Mouse (Mus musculus): ENCODE data around the gene Endod1. TPM values are rescaled to one million over a fixed set of nuclear protein-coding genes. Genes with fewer than 3 reads are reported as not detected.

Gene Endod1
- total and polyA plus RNA-seq, 2 experiments from 2014 or later, result 23.6 to 38.6 TPM

DNA sequence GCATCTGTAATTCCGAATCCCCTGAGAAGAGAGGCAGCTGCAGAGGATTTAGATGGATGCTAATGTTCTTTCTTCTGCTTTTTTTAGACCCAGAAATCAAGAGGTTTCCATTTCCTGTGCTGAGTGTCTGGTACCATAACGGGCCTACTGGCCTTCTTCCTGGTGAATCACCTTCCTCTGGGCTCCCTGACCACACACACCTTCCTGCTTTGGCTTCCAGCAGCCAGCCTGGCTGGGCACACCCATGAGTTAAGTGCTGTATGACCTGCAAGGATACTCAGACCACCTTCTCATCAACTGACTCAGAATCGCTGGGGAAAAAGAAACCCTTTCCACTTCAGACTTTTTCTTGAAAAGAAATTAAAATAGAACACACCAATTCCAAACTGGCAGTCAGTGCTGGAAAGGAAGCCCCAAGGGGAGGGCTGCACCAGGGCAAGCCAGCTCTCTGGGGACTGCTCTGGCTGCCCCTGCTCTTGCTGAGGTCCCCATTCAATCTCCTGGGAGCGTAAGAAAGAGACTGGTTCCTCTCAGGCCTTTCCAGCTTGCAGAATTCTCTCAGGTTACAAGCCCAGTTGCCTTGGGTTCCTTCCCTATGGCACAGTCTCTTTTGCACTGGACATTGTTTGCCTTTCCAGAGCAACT, 15.7 kb downstream of the Endod1 start:
- no peaks in the 10 kb centered on the region for H3K4me1 ChIP-seq (ENCODE audit: insufficient read depth)
- 0 out of 2 replicates have a peak overlapping the region, but pooled peaks have one; percentile 29 for H3K27ac ChIP-seq (ENCODE audit: low read depth, low read length)
- no peak overlapping the region for H3K4me2 ChIP-seq (ENCODE audit: low read depth)
- peaks cover 5% of the 10 kb centered on the region; the same call in 1 of the 2 replicates for H3K9me3 ChIP-seq (ENCODE audit: low read length)
- no peak overlapping the region for H3K9ac ChIP-seq
- H3K36me3 ChIP-seq (ENCODE audit: insufficient read depth), result no peaks in the 10 kb centered on the region
- DNase-seq, result no peak
- no peak overlapping the region for H3K4me3 ChIP-seq (ENCODE audit: low read depth, low read length)
- ATAC-seq, result no peak
- no peaks in the 10 kb centered on the region for H3K27me3 ChIP-seq (ENCODE audit: insufficient read depth, low read length)
- TF ChIP-seq CTCF (IDR thresholded peaks at IDR 0.05; ENCODE audit: low read depth), result no peak
- 65% methylated on average over 4 of the region's 4 CpGs for WGBS

DNA sequence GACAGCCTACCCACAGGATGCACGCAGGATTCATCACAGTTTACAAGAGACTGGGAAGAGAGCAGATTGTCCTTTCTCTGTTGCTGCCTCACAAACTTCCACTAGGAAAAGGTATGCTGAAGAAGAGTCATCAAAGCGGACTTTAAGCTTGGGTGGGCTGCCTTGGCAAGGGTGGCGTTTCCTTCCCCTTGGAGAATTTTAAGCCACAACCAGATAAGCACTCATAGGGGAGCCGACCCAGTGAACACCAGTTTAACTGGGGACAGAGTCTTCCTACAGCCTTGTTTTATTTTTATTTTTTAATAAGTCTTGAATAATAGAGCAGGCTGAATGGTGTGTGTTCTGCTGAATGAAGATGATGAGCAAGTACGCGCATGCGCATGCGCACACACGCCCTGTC, 16.6 kb downstream of the Endod1 start:
- H3K9me3 ChIP-seq (ENCODE audit: low read length), result peaks cover 5% of the 10 kb centered on the region; the same call in 1 of the 2 replicates
- TF ChIP-seq CTCF (IDR thresholded peaks at IDR 0.05; ENCODE audit: low read depth), result no peak
- H3K27me3 ChIP-seq (ENCODE audit: insufficient read depth, low read length), result no peaks in the 10 kb centered on the region
- WGBS, result 96% methylated on average over 9 of the region's 9 CpGs
- H3K4me2 ChIP-seq (ENCODE audit: low read depth), result no peak overlapping the region
- H3K4me3 ChIP-seq (ENCODE audit: low read depth, low read length), result no peak overlapping the region
- no peak overlapping the region for H3K27ac ChIP-seq (ENCODE audit: low read depth, low read length)
- no peaks in the 10 kb centered on the region for H3K4me1 ChIP-seq (ENCODE audit: insufficient read depth)
- ATAC-seq (no peak), DNase-seq (no peak)
- no peak overlapping the region for H3K9ac ChIP-seq
- H3K36me3 ChIP-seq (ENCODE audit: insufficient read depth), result no peaks in the 10 kb centered on the region

DNA sequence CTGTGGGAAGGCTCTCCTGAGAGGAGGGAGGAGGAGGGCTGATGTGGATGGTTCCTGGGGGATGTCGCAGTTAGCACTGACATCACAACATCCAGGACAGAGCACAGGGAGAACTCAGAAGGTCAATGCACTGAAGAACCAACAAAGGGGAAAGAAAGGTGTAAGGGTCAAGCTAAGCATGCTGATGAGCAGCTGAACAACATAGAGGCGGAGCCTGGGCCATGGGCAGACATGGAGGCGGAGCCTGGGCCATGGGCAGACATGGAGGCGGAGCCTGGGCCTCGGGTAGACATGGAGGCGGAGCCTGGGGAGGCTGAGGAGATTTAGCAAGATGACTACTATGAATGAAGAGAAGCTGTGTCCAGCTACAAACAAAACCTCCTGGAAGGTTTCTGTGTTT, 17.8 kb downstream of the Endod1 start:
- WGBS, result 84% methylated on average over 6 of the region's 6 CpGs
- TF ChIP-seq CTCF (IDR thresholded peaks at IDR 0.05; ENCODE audit: low read depth), result no peak

DNA sequence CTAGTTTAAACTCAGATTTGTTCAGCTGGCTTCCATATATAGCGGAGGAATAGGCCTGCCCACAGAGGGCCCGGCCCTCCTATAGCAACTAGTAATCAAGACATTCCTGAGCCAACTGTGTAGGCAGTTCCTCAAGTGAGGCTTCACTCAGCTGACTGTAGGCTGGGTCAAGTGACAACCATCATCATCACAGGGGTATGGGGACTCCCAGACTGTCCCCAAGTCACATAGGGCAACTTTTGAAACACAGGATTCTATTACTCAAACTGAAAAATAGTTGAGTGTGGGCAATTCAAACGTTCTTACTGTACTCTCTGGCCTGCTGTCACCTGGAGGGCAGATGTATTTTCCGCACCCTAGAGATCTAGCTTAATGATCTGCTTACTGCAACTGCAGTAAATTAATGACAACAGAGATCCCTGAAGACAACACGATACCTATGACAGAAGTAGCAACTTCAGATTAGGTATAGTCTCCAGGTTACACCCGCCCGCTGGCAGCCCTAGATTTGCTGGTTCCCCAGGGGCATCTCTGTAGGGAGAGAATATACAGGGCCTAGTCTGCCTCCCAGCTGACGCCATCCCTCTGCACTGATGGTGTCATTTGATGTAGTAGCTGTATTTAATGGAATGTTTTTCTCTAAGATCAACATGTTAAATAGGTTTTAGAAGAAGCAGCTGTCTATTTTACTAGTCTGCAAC, 19.1 kb downstream of the Endod1 start:
- ATAC-seq, result no peak
- no peak for TF ChIP-seq CTCF (IDR thresholded peaks at IDR 0.05; ENCODE audit: low read depth)
- 92% methylated on average over 8 of the region's 8 CpGs for WGBS

More for the DNA sequence above, 17.8 kb downstream of the Endod1 start:
- no peak overlapping the region for H3K4me3 ChIP-seq (ENCODE audit: low read depth, low read length)
- H3K9me3 ChIP-seq (ENCODE audit: low read length), result no peaks in the 10 kb centered on the region
- ATAC-seq, result no peak
- no peak overlapping the region for H3K27ac ChIP-seq (ENCODE audit: low read depth, low read length)
- H3K36me3 ChIP-seq (ENCODE audit: insufficient read depth), result no peaks in the 10 kb centered on the region
- no peak overlapping the region for H3K9ac ChIP-seq
- DNase-seq, result no peak
- H3K27me3 ChIP-seq (ENCODE audit: insufficient read depth, low read length), result no peaks in the 10 kb centered on the region
- no peaks in the 10 kb centered on the region for H3K4me1 ChIP-seq (ENCODE audit: insufficient read depth)
- H3K4me2 ChIP-seq (ENCODE audit: low read depth), result no peak overlapping the region

DNA sequence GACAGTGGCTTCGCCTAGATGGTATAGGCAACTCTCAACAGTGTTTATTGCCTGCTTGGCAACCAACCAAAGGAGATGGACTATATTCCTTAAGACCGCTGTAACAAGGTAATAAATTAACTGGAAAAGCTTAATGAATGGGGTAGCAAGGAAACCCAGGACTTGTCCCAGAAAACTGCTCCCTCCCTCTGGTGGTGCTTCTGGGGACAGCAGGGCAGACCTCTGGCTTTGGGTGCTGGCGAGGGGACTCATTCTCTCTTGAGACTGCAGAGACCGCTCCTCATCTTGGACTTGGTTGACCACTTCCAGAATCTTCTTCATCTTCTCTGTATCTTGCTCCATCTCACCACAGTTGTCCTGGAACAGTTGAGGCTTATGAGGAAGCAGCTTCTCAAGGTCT, 24.3 kb downstream of the Endod1 start:
- Histone ChIP-seq H3K4me1 (ENCODE audit: insufficient read depth) (no peaks in the 10 kb centered on the region), H3K27me3 (ENCODE audit: insufficient read depth, low read length) (no peaks in the 10 kb centered on the region), H3K4me2 (ENCODE audit: low read depth) (no peak overlapping the region), H3K9ac (no peak overlapping the region), H3K27ac (ENCODE audit: low read depth, low read length) (no peak overlapping the region), H3K4me3 (ENCODE audit: low read depth, low read length) (no peak overlapping the region), H3K36me3 (ENCODE audit: insufficient read depth) (no peaks in the 10 kb centered on the region), H3K9me3 (ENCODE audit: low read length) (no peaks in the 10 kb centered on the region)
- whole genome bisulfite sequencing, result 82% methylated on average over 4 of the region's 4 CpGs
- DNase-seq (no peak), ATAC-seq (no peak)
- peak; percentile 37 for TF ChIP-seq CTCF (IDR thresholded peaks at IDR 0.05; ENCODE audit: low read depth)

More for the DNA sequence above, 19.1 kb downstream of the Endod1 start:
- H3K36me3 ChIP-seq (ENCODE audit: insufficient read depth), result no peaks in the 10 kb centered on the region
- H3K27ac ChIP-seq (ENCODE audit: low read depth, low read length), result no peak overlapping the region
- no peaks in the 10 kb centered on the region for H3K4me1 ChIP-seq (ENCODE audit: insufficient read depth)
- no peak for DNase-seq
- no peak overlapping the region for H3K9ac ChIP-seq
- H3K9me3 ChIP-seq (ENCODE audit: low read length), result no peaks in the 10 kb centered on the region
- H3K4me2 ChIP-seq (ENCODE audit: low read depth), result no peak overlapping the region
- no peak overlapping the region for H3K4me3 ChIP-seq (ENCODE audit: low read depth, low read length)
- H3K27me3 ChIP-seq (ENCODE audit: insufficient read depth, low read length), result no peaks in the 10 kb centered on the region

DNA sequence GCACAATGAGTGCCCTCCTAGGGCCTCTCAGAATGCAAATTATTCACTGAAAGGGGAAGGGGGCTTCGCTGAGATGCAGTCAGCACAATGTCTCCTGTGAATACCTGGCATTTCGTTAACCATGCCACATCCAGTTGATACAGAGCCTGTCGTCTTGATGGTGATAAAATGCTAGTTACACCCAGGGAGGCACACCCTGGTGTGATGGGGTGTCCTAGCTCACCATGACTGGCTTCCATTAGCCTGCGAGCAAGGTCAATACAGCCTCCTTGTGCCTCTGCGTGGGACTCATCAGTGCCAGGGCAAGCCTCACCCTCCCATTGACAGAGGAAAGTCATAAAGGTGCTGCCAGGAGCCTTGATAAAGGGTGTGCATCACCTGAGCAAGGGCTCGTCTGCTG, 26.5 kb downstream of the Endod1 start:
- Histone ChIP-seq H3K9ac (no peak overlapping the region), H3K9me3 (ENCODE audit: low read length) (no peaks in the 10 kb centered on the region), H3K36me3 (ENCODE audit: insufficient read depth) (no peaks in the 10 kb centered on the region), H3K4me2 (ENCODE audit: low read depth) (no peak overlapping the region), H3K4me3 (ENCODE audit: low read depth, low read length) (no peak overlapping the region), H3K4me1 (ENCODE audit: insufficient read depth) (no peaks in the 10 kb centered on the region), H3K27me3 (ENCODE audit: insufficient read depth, low read length) (no peaks in the 10 kb centered on the region), H3K27ac (ENCODE audit: low read depth, low read length) (no peak overlapping the region)
- ATAC-seq (no peak), DNase-seq (no peak)
- 50% methylated on average over 6 of the region's 6 CpGs for WGBS
- TF ChIP-seq CTCF (IDR thresholded peaks at IDR 0.05; ENCODE audit: low read depth), result no peak

DNA sequence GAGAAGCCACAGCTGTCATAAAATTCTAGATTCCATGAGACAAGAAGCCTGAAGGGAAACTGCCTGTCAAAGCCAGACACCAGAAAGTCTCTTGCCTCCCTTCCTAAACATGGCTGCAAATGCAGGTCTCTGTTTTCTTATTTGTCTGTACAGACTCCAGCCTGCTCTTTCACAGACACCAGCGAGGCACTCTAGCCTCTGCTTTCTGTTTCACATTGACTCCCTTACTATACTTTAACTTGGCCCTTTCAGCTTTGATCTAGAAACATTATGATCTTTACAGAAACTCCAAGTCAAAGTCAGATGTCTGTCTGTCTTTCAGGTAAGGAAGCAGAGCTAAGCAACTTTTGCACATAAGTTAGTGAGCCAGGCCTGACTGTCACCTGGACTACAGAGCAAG, 29.0 kb downstream of the Endod1 start:
- ATAC-seq (no peak), DNase-seq (no peak)
- H3K36me3 ChIP-seq (ENCODE audit: insufficient read depth), result no peaks in the 10 kb centered on the region
- H3K9me3 ChIP-seq (ENCODE audit: low read length), result no peaks in the 10 kb centered on the region
- H3K27ac ChIP-seq (ENCODE audit: low read depth, low read length), result no peak overlapping the region
- H3K9ac ChIP-seq, result no peak overlapping the region
- H3K4me3 ChIP-seq (ENCODE audit: low read depth, low read length), result no peak overlapping the region
- 86% methylated on average over 1 of the region's 1 CpGs for WGBS
- no peak for TF ChIP-seq CTCF (IDR thresholded peaks at IDR 0.05; ENCODE audit: low read depth)
- no peaks in the 10 kb centered on the region for H3K4me1 ChIP-seq (ENCODE audit: insufficient read depth)
- H3K27me3 ChIP-seq (ENCODE audit: insufficient read depth, low read length), result no peaks in the 10 kb centered on the region
- H3K4me2 ChIP-seq (ENCODE audit: low read depth), result no peak overlapping the region

Measured in forebrain, postnatal 0 days (tissue).